Mouse (Mus musculus) ES-E14 (cell line): ENCODE data around the gene Bhlha15.

Experiments
- HCFC1 ChIP-seq: IDR thresholded peaks from 2 replicates; pipeline ENCODE4 v1.6.1; 2012; ENCODE audit warnings: low read length, inconsistent platforms, borderline replicate concordance; ENCODE audit not compliant: insufficient read depth
- MAFK ChIP-seq: IDR thresholded peaks from 2 replicates; pipeline ENCODE4 v1.6.1; 2014; ENCODE audit warnings: mild to moderate bottlenecking, low read depth, low read length, inconsistent platforms; ENCODE audit not compliant: insufficient read depth
- ZC3H11A ChIP-seq: IDR thresholded peaks from 2 replicates; pipeline ENCODE4 v1.6.1; 2012; ENCODE audit warnings: low read depth, mild to moderate bottlenecking, inconsistent platforms, low read length, borderline replicate concordance

GRCm38 (mm10) chr5:144195567-144195966, 5.5 kb downstream of the Bhlha15 start:
- TF ChIP-seq HCFC1 (no peak), MAFK (no peak), ZC3H11A (no peak)
